Mouse (Mus musculus) hindbrain, embryonic 11.5 days (tissue): ENCODE results near the gene Lhfp. TPM values are rescaled to one million over a fixed set of nuclear protein-coding genes. Genes with fewer than 3 reads are reported as not detected.
"Not testable (repeated sequence)": the region's sequence is repeated elsewhere in the genome, so short reads cannot be mapped to it uniquely, and the experiment has no call there.

Source experiments
- ATAC-seq: fragments of 200-750 bp; cut with Nextera tagmentation; 2 replicates; pipeline ENCODE4 v1.8.0; 2017; ENCODE audit warnings: mild to moderate bottlenecking, moderate TSS enrichment, moderate library complexity; ENCODE audit not compliant: low FRiP score
- DNase-seq: peaks from one replicate; pipeline ENCODE4 v3.0.0-alpha.2; 2015; ENCODE audit warnings: low spot score
- H3K27ac ChIP-seq: fragments of 300-500 bp; sonication (generic); 2 replicates; pipeline ENCODE4 v1.5.1; 2014; ENCODE audit warnings: mild to moderate bottlenecking, low read depth, low read length
- H3K27me3 ChIP-seq: fragments of 300-500 bp; sonication (generic); 2 replicates; pipeline ENCODE4 v1.6.1; 2014; ENCODE audit warnings: mild to moderate bottlenecking, low read length, moderate library complexity, mixed read lengths; ENCODE audit not compliant: control insufficient read depth, insufficient read depth
- H3K36me3 ChIP-seq: fragments of 300-500 bp; sonication (generic); 2 replicates; pipeline ENCODE4 v1.6.1; 2014; ENCODE audit warnings: mild to moderate bottlenecking, low read length, moderate library complexity, mixed read lengths; ENCODE audit not compliant: control insufficient read depth, insufficient read depth
- H3K4me1 ChIP-seq: fragments of 300-500 bp; sonication (generic); replicated peaks from 2 replicates; pipeline ENCODE4 v1.6.1; 2014; ENCODE audit warnings: low read length, mixed read lengths; ENCODE audit not compliant: control insufficient read depth, insufficient read depth
- H3K4me2 ChIP-seq: fragments of 300-500 bp; sonication (generic); replicated peaks from 2 replicates; pipeline ENCODE4 v1.6.1; 2014; ENCODE audit warnings: mild to moderate bottlenecking, low read depth, low read length
- H3K4me3 ChIP-seq: fragments of 300-500 bp; sonication (generic); 2 replicates; pipeline ENCODE4 v1.5.1; 2014; ENCODE audit warnings: low read depth, low read length
- H3K9ac ChIP-seq: fragments of 300-500 bp; sonication (generic); 2 replicates; pipeline ENCODE4 v1.6.1; 2014; ENCODE audit warnings: low read depth, low read length
- H3K9me3 ChIP-seq: fragments of 300-500 bp; sonication (generic); 2 replicates; pipeline ENCODE4 v1.6.1; 2016; ENCODE audit warnings: low read length; ENCODE audit not compliant: control insufficient read depth
- WGBS: fragments of 180-500 bp; shearing (Covaris S2); extraction: QIAGEN DNeasy Blood & Tissue Kit; methylation state at CpG from one replicate; pipeline ENCODE4 v1.1.7; 2014; 5-methylcytosine and 5-hydroxymethylcytosine counted together
- polyA plus RNA-seq: library from polyadenylated mRNA; unstranded; fragments of >200 nt; fragmentation: Nextera tagmentation; extraction: Ambion mirVana; gene quantifications from 2 replicates; pipeline ENCODE4 v1.2.1, GENCODE M21; 2014

Gene Lhfp
- polyA plus RNA-seq, 1 experiment from 2014 or later, result 45.2 TPM

DNA sequence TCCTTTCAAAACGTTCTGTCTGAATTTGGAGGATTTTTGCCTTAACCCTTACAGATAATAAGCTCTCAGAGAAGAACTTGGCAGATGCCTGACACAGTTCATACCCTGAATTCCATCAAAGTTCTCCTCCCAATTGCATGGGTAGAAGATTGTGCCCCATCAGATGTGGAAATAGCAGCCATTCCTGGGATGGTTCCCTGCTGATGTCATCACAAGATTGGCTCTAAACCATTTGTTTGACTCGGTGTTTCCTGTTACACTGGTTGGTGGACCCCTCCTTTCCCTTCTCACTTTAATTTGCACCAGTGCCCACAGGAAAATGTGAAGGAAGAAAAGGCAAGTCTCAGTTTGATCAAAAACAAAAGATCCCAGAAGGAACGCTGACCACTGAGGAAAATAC, 68.6 kb downstream of the Lhfp start:
- Histone ChIP-seq H3K27ac (no peak overlapping the region), H3K4me1 (no peaks in the 10 kb centered on the region), H3K9me3 (no peaks in the 10 kb centered on the region), H3K36me3 (no peaks in the 10 kb centered on the region), H3K27me3 (no peaks in the 10 kb centered on the region), H3K4me2 (no peak overlapping the region), H3K9ac (no peak overlapping the region), H3K4me3 (no peak overlapping the region)
- 49% methylated on average over 3 of the region's 3 CpGs for WGBS
- ATAC-seq (no peak), DNase-seq (no peak)

DNA sequence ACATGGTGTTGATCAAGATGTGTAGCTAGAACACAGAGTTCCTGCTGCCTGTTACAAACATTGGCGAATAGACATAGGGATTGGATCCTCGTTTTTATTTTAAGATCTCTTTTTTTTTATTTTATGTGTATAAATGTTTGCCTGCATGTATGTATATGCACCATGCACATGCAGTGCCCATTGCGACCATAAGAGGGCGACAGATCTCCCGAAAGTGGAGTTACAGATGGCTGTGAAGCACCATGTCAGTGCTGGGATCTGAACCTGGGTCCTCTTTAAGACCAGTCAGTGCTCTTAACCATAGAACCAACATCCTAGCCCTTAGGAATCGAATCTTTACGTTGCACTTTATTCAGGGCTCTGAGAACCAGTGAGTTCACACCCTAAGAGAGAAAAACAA, 70.7 kb downstream of the Lhfp start:
- no peak for DNase-seq
- no peak overlapping the region for H3K4me2 ChIP-seq
- H3K4me3 ChIP-seq, result no peak overlapping the region
- 90% methylated on average over 7 of the region's 7 CpGs for WGBS
- no peak overlapping the region for H3K9ac ChIP-seq
- ATAC-seq, result no peak
- H3K4me1 ChIP-seq, result no peaks in the 10 kb centered on the region
- H3K9me3 ChIP-seq, result no peaks in the 10 kb centered on the region
- no peaks in the 10 kb centered on the region for H3K27me3 ChIP-seq
- no peaks in the 10 kb centered on the region for H3K36me3 ChIP-seq
- H3K27ac ChIP-seq, result no peak overlapping the region

DNA sequence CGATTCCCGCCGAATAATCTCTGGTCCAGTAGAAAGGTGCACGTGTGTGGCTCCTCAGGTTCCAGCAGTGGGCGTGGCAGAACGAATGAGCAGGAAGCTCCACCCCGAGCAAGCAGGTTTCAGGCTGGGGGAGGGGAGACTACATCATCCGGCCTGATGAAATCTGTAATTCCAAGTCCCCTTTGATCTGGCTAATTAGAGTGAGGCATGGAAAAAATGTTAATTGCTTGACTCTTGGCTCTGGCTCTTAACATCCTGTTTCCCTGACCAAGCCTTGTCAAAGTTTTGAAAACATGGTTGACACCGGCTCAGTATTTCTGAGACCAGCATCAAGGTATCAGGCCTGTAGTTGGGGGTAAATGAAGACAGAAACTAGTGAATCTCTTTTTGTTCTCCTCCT, 77.4 kb downstream of the Lhfp start:
- H3K4me3 ChIP-seq, H3K4me2 ChIP-seq, H3K27me3 ChIP-seq, H3K9me3 ChIP-seq, DNase-seq, ATAC-seq, H3K4me1 ChIP-seq, H3K9ac ChIP-seq, H3K27ac ChIP-seq, H3K36me3 ChIP-seq: not testable (repeated sequence)
- 77% methylated on average over 4 of the region's 9 CpGs for WGBS

DNA sequence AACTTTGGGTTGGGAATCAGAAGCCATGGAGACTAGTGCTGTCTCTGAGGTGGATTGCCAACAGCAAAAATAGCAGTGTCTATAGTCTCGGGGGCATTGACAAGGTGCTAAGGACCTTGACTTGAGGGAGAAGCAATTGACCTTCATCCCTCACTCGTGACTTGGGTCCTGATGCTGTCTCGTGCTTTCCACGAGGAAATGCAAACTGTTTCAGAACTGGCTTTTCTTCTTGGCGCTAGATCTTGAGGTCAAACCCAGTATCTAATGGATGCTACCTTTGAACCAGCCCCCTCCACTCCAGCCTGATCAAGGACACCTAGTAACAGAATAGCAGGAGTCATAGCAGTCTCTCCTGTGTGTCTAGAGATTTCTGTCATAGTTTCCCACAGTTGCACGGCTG, 78.7 kb downstream of the Lhfp start:
- H3K36me3 ChIP-seq, result no peaks in the 10 kb centered on the region
- H3K9me3 ChIP-seq, result no peaks in the 10 kb centered on the region
- H3K4me2 ChIP-seq, result no peak overlapping the region
- no peak overlapping the region for H3K27ac ChIP-seq
- H3K27me3 ChIP-seq, result no peaks in the 10 kb centered on the region
- DNase-seq, result no peak
- H3K4me1 ChIP-seq, result no peaks in the 10 kb centered on the region
- no peak overlapping the region for H3K4me3 ChIP-seq
- 94% methylated on average over 6 of the region's 6 CpGs for WGBS
- no peak for ATAC-seq
- H3K9ac ChIP-seq, result no peak overlapping the region

DNA sequence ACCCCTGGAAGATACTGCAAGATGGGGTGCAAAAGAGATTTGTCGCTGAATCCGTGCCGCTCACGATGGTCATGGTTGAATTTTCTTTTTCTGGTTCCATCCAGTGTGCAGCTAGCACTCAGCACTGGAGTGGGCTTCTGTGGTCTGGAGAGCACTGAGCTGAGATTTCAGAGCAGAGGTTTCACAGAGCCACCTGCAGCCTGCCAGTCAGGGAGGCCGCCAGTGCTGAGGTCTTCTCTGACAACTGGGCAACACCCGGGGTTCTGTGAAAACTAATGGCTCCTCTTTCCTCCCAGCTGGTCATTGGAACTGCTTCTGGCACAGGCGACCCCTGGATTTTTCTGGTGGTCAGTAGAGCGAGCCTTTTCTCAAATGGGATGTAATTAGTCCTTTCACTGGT, 84.2 kb downstream of the Lhfp start:
- DNase-seq (no peak), ATAC-seq (no peak)
- H3K9me3 ChIP-seq, result no peaks in the 10 kb centered on the region
- no peak overlapping the region for H3K4me2 ChIP-seq
- no peaks in the 10 kb centered on the region for H3K36me3 ChIP-seq
- WGBS, result 63% methylated on average over 8 of the region's 8 CpGs
- H3K4me1 ChIP-seq, result no peaks in the 10 kb centered on the region
- H3K27me3 ChIP-seq, result no peaks in the 10 kb centered on the region
- no peak overlapping the region for H3K27ac ChIP-seq
- no peak overlapping the region for H3K9ac ChIP-seq
- H3K4me3 ChIP-seq, result no peak overlapping the region

DNA sequence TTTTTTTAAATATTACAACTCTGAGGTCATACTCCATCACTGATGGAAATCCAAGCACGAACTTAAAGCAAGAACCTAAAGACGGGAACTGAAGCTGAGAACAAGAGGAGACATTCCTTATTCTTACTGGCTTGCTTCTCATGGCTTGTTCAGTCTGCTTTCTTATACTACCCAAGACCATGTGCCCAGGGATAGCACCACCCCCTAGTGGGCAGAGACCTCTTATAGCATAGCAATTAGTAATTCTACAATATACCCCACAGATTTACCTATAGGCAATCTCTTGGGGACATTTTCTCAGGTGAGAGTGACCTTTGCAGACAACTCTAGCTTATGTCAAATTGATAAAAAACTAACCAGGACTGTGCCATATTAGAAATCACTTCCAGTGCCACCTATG, 97.5 kb downstream of the Lhfp start:
- Histone ChIP-seq H3K4me1 (no peaks in the 10 kb centered on the region), H3K9me3 (no peaks in the 10 kb centered on the region), H3K4me3 (no peak overlapping the region), H3K9ac (no peak overlapping the region), H3K36me3 (no peaks in the 10 kb centered on the region), H3K27me3 (no peaks in the 10 kb centered on the region), H3K4me2 (no peak overlapping the region), H3K27ac (no peak overlapping the region)
- ATAC-seq (no peak), DNase-seq (no peak)
- WGBS, result 93% methylated on average over 2 of the region's 2 CpGs

DNA sequence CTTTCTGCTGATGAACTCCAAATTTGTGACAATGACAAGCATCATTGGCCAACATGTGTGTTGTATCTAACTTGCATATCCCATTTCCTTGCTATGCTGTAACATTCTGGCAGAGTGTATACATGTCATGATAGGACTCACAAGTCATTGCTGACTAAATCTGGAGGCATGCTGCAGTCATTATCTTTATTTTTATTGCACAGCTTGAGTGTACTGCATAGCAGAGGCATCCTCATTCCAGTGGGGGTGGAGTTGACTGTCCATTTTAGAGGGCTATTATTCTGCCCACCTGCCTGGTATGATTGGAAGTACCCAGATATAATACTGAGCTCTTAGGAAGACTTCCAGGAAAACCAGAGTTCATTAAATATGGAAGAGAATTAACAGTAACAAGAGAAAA, 97.9 kb downstream of the Lhfp start:
- Histone ChIP-seq H3K9me3 (no peaks in the 10 kb centered on the region), H3K4me1 (no peaks in the 10 kb centered on the region), H3K9ac (no peak overlapping the region), H3K27me3 (no peaks in the 10 kb centered on the region), H3K4me3 (no peak overlapping the region), H3K4me2 (no peak overlapping the region), H3K36me3 (no peaks in the 10 kb centered on the region), H3K27ac (no peak overlapping the region)
- DNase-seq (no peak), ATAC-seq (no peak)

DNA sequence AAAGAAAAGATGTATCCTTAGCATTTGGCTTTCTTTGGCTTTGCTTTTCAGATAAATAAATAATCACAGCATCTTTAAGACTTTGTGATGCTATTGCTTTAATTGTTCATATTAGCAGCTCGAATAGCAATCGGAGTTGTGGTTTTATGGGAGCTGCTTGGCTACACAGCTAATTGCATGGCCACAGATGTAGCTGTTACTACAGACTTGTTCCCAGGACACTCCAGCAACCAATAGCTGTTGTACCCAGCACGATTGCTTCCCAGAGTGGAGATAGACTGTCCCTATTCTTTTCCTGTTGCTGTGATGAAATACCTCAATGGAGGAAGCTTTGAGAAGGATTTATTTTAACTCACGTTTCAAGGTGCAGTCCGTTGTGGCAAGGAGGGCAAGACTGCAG, 98.3 kb downstream of the Lhfp start:
- H3K9ac ChIP-seq, result no peak overlapping the region
- H3K4me2 ChIP-seq, result no peak overlapping the region
- no peak overlapping the region for H3K27ac ChIP-seq
- no peak overlapping the region for H3K4me3 ChIP-seq
- no peak for ATAC-seq
- H3K27me3 ChIP-seq, result no peaks in the 10 kb centered on the region
- H3K4me1 ChIP-seq, result no peaks in the 10 kb centered on the region
- no peaks in the 10 kb centered on the region for H3K36me3 ChIP-seq
- no peaks in the 10 kb centered on the region for H3K9me3 ChIP-seq
- DNase-seq, result no peak
- 86% methylated on average over 5 of the region's 5 CpGs for WGBS

DNA sequence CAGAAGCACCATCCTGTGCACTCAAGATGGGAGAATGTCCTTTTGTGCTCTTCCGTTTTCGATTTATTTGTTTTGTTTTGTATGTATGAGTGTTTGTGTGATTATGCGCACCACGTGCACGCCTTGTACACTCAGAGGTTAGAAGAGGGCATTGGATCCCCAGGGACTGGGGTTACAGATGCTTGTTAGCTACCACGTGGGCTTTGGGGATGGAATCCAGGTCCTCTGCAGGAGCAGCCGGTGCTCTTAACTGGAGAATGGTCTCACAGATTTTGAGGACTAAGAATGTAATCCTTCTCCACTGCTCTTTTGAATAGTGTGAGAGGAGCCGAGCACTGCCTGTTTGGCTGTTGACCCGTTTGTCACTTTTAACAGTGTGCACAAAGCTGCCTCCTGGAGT, 101.2 kb downstream of the Lhfp start:
- ATAC-seq, result no peak
- H3K36me3 ChIP-seq, result no peaks in the 10 kb centered on the region
- no peaks in the 10 kb centered on the region for H3K27me3 ChIP-seq
- no peaks in the 10 kb centered on the region for H3K9me3 ChIP-seq
- no peaks in the 10 kb centered on the region for H3K4me1 ChIP-seq
- no peak overlapping the region for H3K4me2 ChIP-seq
- H3K27ac ChIP-seq, result no peak overlapping the region
- no peak overlapping the region for H3K9ac ChIP-seq
- 78% methylated on average over 9 of the region's 9 CpGs for WGBS
- no peak for DNase-seq
- H3K4me3 ChIP-seq, result no peak overlapping the region
